Mouse (Mus musculus) heart, postnatal 0 days (tissue): ENCODE measurements around the gene 2700081O15Rik.

Experiments used
- CTCF ChIP-seq: IDR thresholded peaks from 2 replicates; pipeline ENCODE4 v1.5.1; 2016; ENCODE audit warnings: antibody characterized with exemption, control low read depth, low read depth
- EP300 ChIP-seq: IDR thresholded peaks from 2 replicates; pipeline ENCODE4 v1.6.1; 2016; ENCODE audit warnings: antibody characterized with exemption, low read depth

- no peak for TF ChIP-seq CTCF
- no peak for TF ChIP-seq EP300
Observed at GRCm38 (mm10) chr19:7386042-7386441, 31.4 kb upstream of the 2700081O15Rik start.
